Mouse (Mus musculus): Measurements from ENCODE around the gene Psg16.

- TF ChIP-seq CHD2 (IDR thresholded peaks at IDR 0.05; ENCODE audit: low read length) (no peak), E2F4 (IDR thresholded peaks at IDR 0.05; ENCODE audit: insufficient replicate concordance, low read depth, low read length) (no peak), POLR2A (IDR thresholded peaks at IDR 0.05; ENCODE audit: low read depth, low read length) (no peak), CTCF (conservative IDR thresholded peaks at IDR 0.05 in 1 of 2, IDR thresholded peaks at IDR 0.05 in 1 of 2; ENCODE audit: low read depth in 2 of 2, low read length in 2 of 2) (no peak), SMC3 (IDR thresholded peaks at IDR 0.05; ENCODE audit: low read depth, low read length) (no peak)
Observed at GRCm38 (mm10) chr7:17067000-17067399, 6.8 kb upstream of the Psg16 start.
